Mouse (Mus musculus) lung, adult 2 months (tissue): Measurements from ENCODE around the gene Gse1. TPM values are rescaled to one million over a fixed set of nuclear protein-coding genes. Genes with fewer than 3 reads are reported as not detected.

ENCODE experiments used
- DNase-seq: peaks from one replicate; pipeline ENCODE4 v3.0.0; 2022
- H3K4me1 ChIP-seq: fragments of 200-500 bp; 2 replicates; pipeline ENCODE4 v1.6.1; 2011; ENCODE audit warnings: low read length; ENCODE audit not compliant: control insufficient read depth, insufficient read depth
- H3K4me3 ChIP-seq: fragments of 200-500 bp; replicated peaks from 2 replicates; pipeline ENCODE3; 2011; ENCODE audit warnings: low read depth, mild to moderate bottlenecking, control low read depth, low read length; ENCODE audit errors: extremely low read depth
- CTCF ChIP-seq: fragments of 200-500 bp; IDR thresholded peaks from 2 replicates; pipeline ENCODE4 v1.5.1; 2011; ENCODE audit warnings: mild to moderate bottlenecking, low read length, control low read depth; ENCODE audit not compliant: insufficient read depth
- POLR2A ChIP-seq: fragments of 200-500 bp; IDR thresholded peaks from 2 replicates; pipeline ENCODE4 v1.6.1; 2011; ENCODE audit warnings: low read depth, mild to moderate bottlenecking, control low read depth, low read length, borderline replicate concordance; ENCODE audit errors: extremely low read depth
- WGBS: fragments of 180-500 bp; shearing (Covaris S2); methylation state at CpG from one replicate; pipeline ENCODE4 v1.1.7; 2018; 5-methylcytosine and 5-hydroxymethylcytosine counted together
- polyA plus RNA-seq: library from polyadenylated mRNA; depleted of rRNA; stranded (reverse); fragments of >200 nt; gene quantifications from 2 replicates; pipeline ENCODE4 v1.2.3, GENCODE M21; 2012

The Gse1 gene
- polyA plus RNA-seq, 1 experiment = 35.6 TPM

DNA sequence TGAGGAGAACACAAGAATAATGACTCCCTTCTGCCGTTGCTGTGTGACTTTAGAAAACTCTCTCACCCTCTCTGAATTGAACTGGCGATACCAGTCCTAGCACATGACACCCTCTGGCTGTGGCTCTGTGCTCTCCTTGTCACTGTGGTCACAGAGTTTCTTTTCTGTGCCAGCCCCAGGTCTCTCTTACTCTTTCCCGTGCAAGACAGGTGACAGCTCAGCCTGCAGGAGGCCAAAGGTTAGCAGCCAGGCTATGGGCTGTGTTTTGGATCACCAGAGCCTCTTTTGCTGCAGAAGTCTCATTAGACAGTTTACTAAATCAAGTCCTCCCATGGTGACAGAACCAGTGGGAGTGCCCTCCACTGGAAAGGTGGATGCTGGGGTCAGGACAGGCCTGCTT, 145.4 kb downstream of the Gse1 start:
- TF ChIP-seq POLR2A = no peak
- TF ChIP-seq CTCF = no peak
- 77% methylated on average over 3 of the region's 3 CpGs for WGBS
- Histone ChIP-seq H3K4me1 (peaks cover 18% of the 10 kb centered on the region), H3K4me3 (no peak overlapping the region)
- no peak for DNase-seq

DNA sequence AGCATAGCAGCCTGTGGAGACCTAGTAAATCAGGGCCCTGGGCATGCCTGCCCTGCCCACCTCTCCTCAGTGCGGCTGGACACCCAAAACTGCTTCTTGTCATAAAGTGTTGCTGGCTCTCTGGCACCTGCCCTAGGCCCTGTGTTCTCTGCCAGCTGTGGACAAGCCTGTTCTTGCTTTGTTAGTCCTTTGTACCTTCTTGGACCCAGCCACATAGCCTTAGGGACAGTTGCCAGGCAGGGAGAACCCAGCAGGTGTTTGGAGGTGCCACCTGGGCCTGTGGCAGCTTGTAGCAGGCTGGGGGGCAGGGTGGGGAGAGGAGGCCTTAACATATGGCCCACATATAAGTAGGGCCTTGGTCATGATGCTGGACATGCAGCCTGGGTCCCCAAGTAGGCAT, 145.8 kb downstream of the Gse1 start:
- Histone ChIP-seq H3K4me1 (peaks cover 17% of the 10 kb centered on the region), H3K4me3 (no peak overlapping the region)
- TF ChIP-seq CTCF (no peak), POLR2A (no peak)
- 90% methylated on average over 1 of the region's 1 CpGs for WGBS
- DNase-seq = no peak

- TF ChIP-seq CTCF (no peak), POLR2A (no peak)
- Histone ChIP-seq H3K4me3 (no peak overlapping the region), H3K4me1 (peaks cover 12% of the 10 kb centered on the region)
- WGBS = 68% methylated on average over 9 of the region's 9 CpGs
- DNase-seq = no peak
Measured at GRCm38 (mm10) chr8:120374514-120374913, 146.3 kb downstream of the Gse1 start.

- WGBS = 61% methylated on average over 5 of the region's 5 CpGs
- Histone ChIP-seq H3K4me3 (no peak overlapping the region), H3K4me1 (peaks cover 9% of the 10 kb centered on the region)
- DNase-seq = no peak
- TF ChIP-seq CTCF = no peak
- no peak for TF ChIP-seq POLR2A
Measured at GRCm38 (mm10) chr8:120375170-120375569, 146.9 kb downstream of the Gse1 start.

DNA sequence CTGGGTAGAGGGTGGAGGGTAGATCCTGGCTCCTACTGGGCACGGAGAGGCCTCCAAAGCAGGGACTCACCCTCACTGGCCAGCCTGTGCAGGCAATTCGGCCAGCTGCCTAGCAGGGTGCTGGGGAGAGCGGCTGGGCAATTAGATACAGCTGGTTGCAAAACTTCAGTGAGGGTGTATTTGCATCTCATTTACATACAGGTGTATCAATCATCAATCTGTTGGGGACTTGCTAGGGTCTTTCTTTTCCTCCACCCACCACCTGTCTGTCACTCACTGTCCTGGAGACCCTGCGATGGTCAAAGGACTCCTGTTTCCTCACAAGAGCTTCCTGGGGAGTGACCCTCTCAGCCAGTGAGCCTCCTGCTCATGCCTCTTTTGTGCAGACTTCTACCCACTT, 148.0 kb downstream of the Gse1 start:
- no peak overlapping the region for H3K4me3 ChIP-seq
- TF ChIP-seq POLR2A = no peak
- TF ChIP-seq CTCF = no peak
- H3K4me1 ChIP-seq = peaks cover 7% of the 10 kb centered on the region
- DNase-seq = no peak
- WGBS = 88% methylated on average over 4 of the region's 4 CpGs

DNA sequence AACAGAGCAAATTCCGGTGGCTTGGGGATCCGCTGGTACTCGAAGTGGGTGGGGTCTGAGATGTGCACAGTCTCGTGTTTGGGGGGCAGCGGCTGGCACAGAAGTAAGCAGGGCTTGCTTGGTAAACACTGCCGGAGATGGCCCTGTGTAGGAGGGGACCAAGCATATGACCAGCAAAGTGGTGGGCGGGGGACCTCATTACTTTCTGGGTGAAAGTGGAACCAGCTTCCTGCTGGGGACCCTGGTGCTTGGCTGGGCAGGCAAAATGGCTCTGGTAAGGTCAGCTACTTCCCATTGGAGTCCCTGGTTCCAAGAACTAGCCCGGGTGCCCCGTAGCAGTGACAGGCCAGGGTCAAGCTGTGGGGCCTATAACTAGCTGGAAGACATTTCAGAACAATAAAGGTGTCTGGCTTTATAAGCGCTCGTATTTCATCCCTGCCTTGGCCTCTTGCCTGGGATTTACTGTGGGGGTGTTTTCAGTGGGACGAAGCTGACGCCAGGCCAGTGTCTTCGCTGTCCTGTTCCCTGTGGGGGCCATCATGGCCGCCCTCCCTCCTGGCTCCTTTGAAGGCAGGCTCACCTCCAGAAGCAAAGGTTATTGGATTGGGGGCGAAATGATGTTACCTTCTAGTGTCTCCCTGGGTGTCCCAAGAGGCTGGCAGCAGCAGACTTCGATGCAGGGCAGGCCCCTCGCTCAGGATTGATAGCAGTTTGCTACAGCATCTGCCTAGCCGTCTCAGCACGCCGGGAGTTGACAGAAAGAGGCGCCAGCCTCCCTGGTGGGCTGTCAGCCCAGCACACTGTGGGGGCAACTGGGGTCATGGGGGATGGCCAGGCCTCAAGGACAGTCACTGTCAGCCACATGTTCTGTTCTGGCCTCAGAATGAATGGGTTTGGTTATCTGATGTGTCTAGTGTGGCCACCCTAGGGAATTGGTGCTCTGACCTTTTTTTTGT, 148.9 kb downstream of the Gse1 start:
- no peak for DNase-seq
- Histone ChIP-seq H3K4me3 (no peak overlapping the region), H3K4me1 (peaks cover 9% of the 10 kb centered on the region)
- 73% methylated on average over 22 of the region's 22 CpGs for WGBS
- TF ChIP-seq CTCF = no peak
- no peak for TF ChIP-seq POLR2A

- WGBS = 69% methylated on average over 7 of the region's 7 CpGs
- TF ChIP-seq POLR2A (no peak), CTCF (no peak)
- no peak for DNase-seq
- peaks cover 12% of the 10 kb centered on the region for H3K4me1 ChIP-seq
- H3K4me3 ChIP-seq = no peak overlapping the region
Measured at GRCm38 (mm10) chr8:120377803-120378189, 149.5 kb downstream of the Gse1 start.

- H3K4me1 ChIP-seq = peaks cover 17% of the 10 kb centered on the region
- WGBS = 35% methylated on average over 16 of the region's 16 CpGs
- peak; percentile 67 for DNase-seq
- TF ChIP-seq CTCF (no peak), POLR2A (no peak)
- no peak overlapping the region for H3K4me3 ChIP-seq
Measured at GRCm38 (mm10) chr8:120378306-120378705, 150.1 kb downstream of the Gse1 start.

GRCm38 (mm10) chr8:120379015-120379414, 150.8 kb downstream of the Gse1 start:
- Histone ChIP-seq H3K4me1 (peaks cover 24% of the 10 kb centered on the region), H3K4me3 (no peak overlapping the region)
- TF ChIP-seq CTCF (no peak), POLR2A (no peak)
- no peak for DNase-seq
- 65% methylated on average over 3 of the region's 3 CpGs for WGBS

GRCm38 (mm10) chr8:120381865-120382264, 153.6 kb downstream of the Gse1 start:
- no peak for TF ChIP-seq CTCF
- TF ChIP-seq POLR2A = no peak
- WGBS = 58% methylated on average over 4 of the region's 4 CpGs
- H3K4me1 ChIP-seq = peaks cover 24% of the 10 kb centered on the region
- no peak for DNase-seq
- no peak overlapping the region for H3K4me3 ChIP-seq
